Mouse (Mus musculus): ENCODE results near the gene Tmem14a. TPM values are rescaled to one million over a fixed set of nuclear protein-coding genes. Genes with fewer than 3 reads are reported as not detected.

Gene Tmem14a
- total and polyA plus RNA-seq, 3 experiments = 1.6 to 4.3 (median 2.8) TPM

DNA sequence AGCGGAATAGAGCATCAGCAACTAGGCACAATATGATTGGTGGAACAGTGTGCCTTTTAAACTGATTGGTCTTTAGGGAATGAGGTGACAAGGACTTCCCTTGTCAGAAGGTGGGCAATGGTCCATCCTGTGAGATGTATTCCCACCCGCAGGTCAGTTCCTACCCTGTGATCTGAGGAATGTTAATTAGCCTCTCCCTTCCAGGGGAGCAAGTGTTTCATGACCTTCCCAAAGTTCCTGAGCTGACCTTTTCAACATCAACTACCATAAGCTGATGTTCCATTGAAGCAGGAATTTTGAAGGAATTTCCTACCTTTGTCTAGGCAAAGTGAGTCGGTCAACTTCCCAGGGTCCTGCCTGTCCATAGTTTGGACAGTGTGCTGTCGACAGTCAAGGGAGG lies 35.5 kb downstream of the Tmem14a start:
- dilution Hi-C loops (cut with MboI; ENCODE audit: extremely low pct_ligation_motif_present, extremely low pct_unique_long_range_greater_than_20kb, low sequenced_read_pairs) (no loop called here), in situ Hi-C loops (cut with MboI; ENCODE audit: low pct_ligation_motif_present, low pct_unique_long_range_greater_than_20kb, low sequenced_read_pairs) (no loop called here)
- Histone ChIP-seq H3K9me3 (replicated peaks; ENCODE audit: low read length) (no peaks in the 10 kb centered on the region), H3K4me2 (ENCODE audit: insufficient read depth, low read depth, poor library complexity, severe bottlenecking) (no peak overlapping the region), H3K36me3 (replicated peaks in 1 of 2; ENCODE audit: control insufficient read depth in 1 of 2, insufficient read depth in 1 of 2, low read length in 1 of 2) (no peaks in the 10 kb centered on the region), H3K27ac (ENCODE audit: insufficient read depth, low read depth) (no peak overlapping the region), H3K27me3 (replicated peaks) (no peaks in the 10 kb centered on the region), H3K79me2 (replicated peaks; ENCODE audit: control insufficient read depth, extremely low read depth, insufficient read depth, poor library complexity, severe bottlenecking) (no peaks in the 10 kb centered on the region), H3K9ac (ENCODE audit: insufficient read depth, low read depth) (no peak overlapping the region), H3K4me1 (ENCODE audit: control insufficient read depth in 1 of 2, insufficient read depth in 2 of 2) (no peaks in the 10 kb centered on the region), H3K4me3 (replicated peaks in 1 of 3; ENCODE audit: low read depth in 2 of 3, low read length in 2 of 3, poor library complexity in 1 of 3) (no peak overlapping the region)
- no peak for TF ChIP-seq MEF2A (IDR thresholded peaks at IDR 0.05; ENCODE audit: borderline replicate concordance, low read depth, low read length)
- no peak for TF ChIP-seq BHLHE40 (IDR thresholded peaks at IDR 0.05; ENCODE audit: low read depth, low read length)
- TF ChIP-seq TBP (conservative IDR thresholded peaks at IDR 0.05; ENCODE audit: low read depth, low read length) = no peak
- TF ChIP-seq E2F4 (IDR thresholded peaks at IDR 0.05; ENCODE audit: insufficient replicate concordance, low read depth, low read length) = no peak
- TF ChIP-seq TCF12 (IDR thresholded peaks at IDR 0.05; ENCODE audit: low read depth, low read length) = no peak
- no peak for TF ChIP-seq MAZ (IDR thresholded peaks at IDR 0.05; ENCODE audit: low read depth, low read length)
- no peak for TF ChIP-seq RAD21 (IDR thresholded peaks at IDR 0.05; ENCODE audit: low read depth, low read length)
- TF ChIP-seq ZC3H11A (IDR thresholded peaks at IDR 0.05; ENCODE audit: low read depth, low read length) = no peak
- TF ChIP-seq POLR2AphosphoS2 (IDR thresholded peaks at IDR 0.05; ENCODE audit: low read depth, low read length) = no peak
- TF ChIP-seq CHD1 (IDR thresholded peaks at IDR 0.05; ENCODE audit: low read depth, low read length) = no peak
- no peak for DNase-seq (ENCODE audit: extremely low read depth)

DNA sequence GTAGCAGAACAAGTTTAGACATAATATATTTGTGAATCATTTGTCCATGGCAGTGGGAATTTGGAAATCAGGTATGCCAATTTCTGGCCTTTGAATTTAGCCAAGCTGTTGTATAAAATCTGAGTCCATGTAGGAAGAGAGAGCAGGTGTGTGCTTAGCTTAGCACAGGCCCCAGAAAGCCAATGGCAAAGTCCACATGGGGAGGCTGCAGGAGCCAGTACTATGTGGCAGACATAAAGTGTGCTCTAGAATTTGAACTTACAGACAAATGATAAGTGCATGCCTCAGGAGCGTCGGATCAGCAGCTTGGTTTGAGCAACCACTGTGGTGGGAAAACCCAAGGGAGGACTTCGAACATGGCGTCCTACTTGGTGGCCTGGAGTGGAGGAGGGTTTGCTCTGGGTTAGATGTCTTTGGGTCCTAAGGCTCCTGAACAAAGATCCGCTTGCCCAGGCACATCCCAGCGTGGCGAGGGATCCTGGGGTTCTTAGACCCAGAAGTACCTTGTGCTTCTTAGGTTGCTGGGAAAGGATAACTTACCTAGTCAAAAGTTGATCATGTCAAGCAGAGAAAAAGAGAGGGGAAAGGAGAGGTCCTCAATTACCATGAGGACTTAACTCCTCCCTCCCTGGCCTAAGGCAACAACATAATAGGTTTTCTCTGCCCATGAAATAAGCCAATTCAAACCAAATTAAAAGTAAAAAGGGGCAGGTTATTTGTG lies 37.4 kb downstream of the Tmem14a start:
- Histone ChIP-seq H3K36me3 (replicated peaks in 1 of 2; ENCODE audit: control insufficient read depth in 1 of 2, insufficient read depth in 1 of 2, low read length in 1 of 2) (no peaks in the 10 kb centered on the region), H3K9me3 (replicated peaks; ENCODE audit: low read length) (no peaks in the 10 kb centered on the region), H3K79me2 (replicated peaks; ENCODE audit: control insufficient read depth, extremely low read depth, insufficient read depth, poor library complexity, severe bottlenecking) (no peaks in the 10 kb centered on the region), H3K9ac (ENCODE audit: insufficient read depth, low read depth) (no peak overlapping the region), H3K4me3 (replicated peaks in 1 of 3; ENCODE audit: low read depth in 2 of 3, low read length in 2 of 3, poor library complexity in 1 of 3) (no peak overlapping the region), H3K27ac (ENCODE audit: insufficient read depth, low read depth) (no peak overlapping the region), H3K27me3 (replicated peaks) (no peaks in the 10 kb centered on the region), H3K4me2 (ENCODE audit: insufficient read depth, low read depth, poor library complexity, severe bottlenecking) (no peak overlapping the region), H3K4me1 (ENCODE audit: control insufficient read depth in 1 of 2, insufficient read depth in 2 of 2) (no peaks in the 10 kb centered on the region)
- in situ Hi-C loops (cut with MboI; ENCODE audit: low pct_ligation_motif_present, low pct_unique_long_range_greater_than_20kb, low sequenced_read_pairs) = no loop called here
- dilution Hi-C loops (cut with MboI; ENCODE audit: extremely low pct_ligation_motif_present, extremely low pct_unique_long_range_greater_than_20kb, low sequenced_read_pairs) = no loop called here
- DNase-seq (ENCODE audit: extremely low read depth) = no peak
- TF ChIP-seq ZKSCAN1 (IDR thresholded peaks at IDR 0.05; ENCODE audit: borderline replicate concordance, low read depth, low read length) = no peak
- TF ChIP-seq ELF1 (IDR thresholded peaks at IDR 0.05; ENCODE audit: low read depth, low read length) = no peak
- TF ChIP-seq JUN (IDR thresholded peaks at IDR 0.05; ENCODE audit: insufficient read depth, low read depth, low read length) = no peak
- no peak for TF ChIP-seq ETS1 (conservative IDR thresholded peaks at IDR 0.05; ENCODE audit: low read depth, low read length)
- no peak for TF ChIP-seq CTCF (conservative IDR thresholded peaks at IDR 0.05 in 1 of 2, IDR thresholded peaks at IDR 0.05 in 1 of 2; ENCODE audit: low read depth in 2 of 2, low read length in 2 of 2)
- no peak for TF ChIP-seq ZMIZ1 (IDR thresholded peaks at IDR 0.05; ENCODE audit: low read depth, low read length)
- TF ChIP-seq MXI1 (IDR thresholded peaks at IDR 0.05; ENCODE audit: low read depth, low read length) = no peak
- TF ChIP-seq EP300 (IDR thresholded peaks at IDR 0.05; ENCODE audit: low read length) = no peak
- TF ChIP-seq HCFC1 (IDR thresholded peaks at IDR 0.05; ENCODE audit: low read depth, low read length) = no peak
- TF ChIP-seq TBP (conservative IDR thresholded peaks at IDR 0.05; ENCODE audit: low read depth, low read length) = no peak
- TF ChIP-seq CHD1 (IDR thresholded peaks at IDR 0.05; ENCODE audit: low read depth, low read length) = no peak

Measured in CH12.LX (cell line).